Mouse (Mus musculus) embryonic fibroblast, embryonic 13.5 days (primary cell): ENCODE measurements at regions not wholly inside any gene's neighbourhood (a gene's known extent, or its start where the extent isn't known, plus 50 kb on each side); places are given as distances from the start of the nearest gene placed in this dataset.

Source experiments
- H3K27ac ChIP-seq: 2 replicates; pipeline ENCODE4 v1.5.1; 2012; ENCODE audit warnings: low read length, control low read depth, inconsistent platforms; ENCODE audit not compliant: insufficient read depth
- H3K4me1 ChIP-seq: 2 replicates; pipeline ENCODE4 v1.6.1; 2011; ENCODE audit warnings: low read length; ENCODE audit not compliant: control insufficient read depth, insufficient read depth
- H3K4me3 ChIP-seq: 2 replicates; pipeline ENCODE4 v1.5.1; 2011; ENCODE audit warnings: mild to moderate bottlenecking, control low read depth, low read length; ENCODE audit not compliant: insufficient read depth
- CTCF ChIP-seq: IDR thresholded peaks from 2 replicates; pipeline ENCODE4 v1.5.1; 2011; ENCODE audit warnings: mild to moderate bottlenecking, control low read depth, low read length, moderate library complexity, borderline replicate concordance; ENCODE audit not compliant: insufficient read depth
- POLR2A ChIP-seq: IDR thresholded peaks from 2 replicates; pipeline ENCODE4 v1.6.1; 2011; ENCODE audit warnings: low read depth, mild to moderate bottlenecking, control low read depth, low read length, moderate library complexity

DNA sequence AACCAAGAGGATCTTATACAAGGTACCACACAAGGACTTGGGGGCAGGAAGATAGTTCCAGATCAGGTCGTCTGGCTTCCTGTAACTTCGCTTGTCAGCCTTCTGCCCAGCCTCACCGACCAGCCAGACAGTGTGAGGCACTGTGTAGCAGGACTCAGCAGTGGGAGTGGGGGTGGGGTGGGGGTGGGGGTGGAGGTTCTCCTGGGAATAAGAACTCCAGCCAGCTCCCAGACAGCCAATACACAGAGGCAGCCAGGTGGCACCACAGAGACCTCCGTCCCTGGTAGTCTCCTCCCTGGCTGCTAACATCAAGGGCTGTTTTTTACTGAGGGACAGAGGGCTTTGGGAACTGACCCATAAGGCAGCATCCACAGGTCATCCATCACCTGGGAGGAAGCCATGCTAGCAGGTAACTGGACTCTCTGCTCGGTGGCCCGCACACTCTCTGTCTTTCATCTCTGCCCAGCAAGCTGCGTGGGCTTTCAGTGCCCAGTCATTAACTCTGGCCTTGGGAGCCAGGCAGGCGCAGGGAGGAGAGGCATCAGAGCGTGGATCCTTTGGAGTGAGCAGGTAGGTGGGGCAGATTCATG, 60.3 kb upstream of the Wnt4 start:
- no peak for TF ChIP-seq POLR2A
- TF ChIP-seq CTCF: no peak
- Histone ChIP-seq H3K27ac (no peak overlapping the region), H3K4me1 (0 out of 2 replicates have a peak, but pooled peaks cover 2% of the 10 kb centered on the region), H3K4me3 (no peak overlapping the region)

GRCm38 (mm10) chr4:137214573-137214972, 62.7 kb upstream of the Wnt4 start:
- no peak for TF ChIP-seq CTCF
- no peak for TF ChIP-seq POLR2A
- Histone ChIP-seq H3K4me1 (0 out of 2 replicates have a peak, but pooled peaks cover 7% of the 10 kb centered on the region), H3K4me3 (no peak overlapping the region), H3K27ac (no peak overlapping the region)

GRCm38 (mm10) chr4:137212846-137213245, 64.4 kb upstream of the Wnt4 start:
- H3K4me1 ChIP-seq: 0 out of 2 replicates have a peak, but pooled peaks cover 7% of the 10 kb centered on the region
- H3K4me3 ChIP-seq: no peak overlapping the region
- no peak overlapping the region for H3K27ac ChIP-seq
- TF ChIP-seq POLR2A: no peak
- TF ChIP-seq CTCF: no peak

DNA sequence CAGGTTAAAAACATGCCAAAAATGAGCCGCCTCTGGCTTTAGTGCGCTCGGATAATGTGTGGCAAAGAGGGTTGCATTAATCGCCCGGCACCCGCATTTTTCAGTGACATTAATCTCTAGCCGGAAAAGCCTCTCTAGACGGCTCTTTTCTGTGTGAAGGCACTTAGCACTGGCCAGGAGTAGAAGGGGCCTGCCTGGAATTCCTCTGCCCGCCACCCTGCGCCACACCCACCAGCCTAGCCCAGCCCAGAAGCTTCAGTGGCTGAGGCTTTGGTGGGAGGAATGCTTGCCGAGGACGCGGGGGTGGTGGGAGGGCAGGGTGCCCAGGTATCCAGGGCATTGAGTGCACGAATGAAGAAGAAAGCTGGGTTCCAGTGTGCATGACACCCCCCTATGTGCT, 65.2 kb upstream of the Wnt4 start:
- Histone ChIP-seq H3K4me1 (0 out of 2 replicates have a peak, but pooled peaks cover 7% of the 10 kb centered on the region), H3K4me3 (no peak overlapping the region), H3K27ac (no peak overlapping the region)
- TF ChIP-seq CTCF: no peak
- TF ChIP-seq POLR2A: no peak

DNA sequence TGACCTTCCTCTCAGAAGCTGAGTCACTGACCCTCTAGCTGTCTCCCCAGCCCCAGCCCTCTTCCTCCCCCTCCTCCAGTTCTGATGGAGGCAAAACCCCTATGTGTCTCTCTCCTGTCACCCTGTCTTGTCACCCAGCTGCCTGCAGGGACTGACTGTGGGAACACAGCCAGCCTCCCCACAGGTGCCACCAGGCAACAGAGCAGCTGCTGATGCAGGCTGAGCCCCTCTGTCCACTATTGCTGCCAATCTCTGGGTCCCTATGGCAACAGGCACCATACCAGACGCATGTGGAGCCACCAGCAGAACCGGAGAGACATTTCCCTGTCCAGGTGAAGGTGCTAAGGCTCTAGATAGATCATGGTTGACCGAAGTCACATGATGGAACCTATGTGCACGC, 66.0 kb upstream of the Wnt4 start:
- TF ChIP-seq CTCF (no peak), POLR2A (no peak)
- H3K27ac ChIP-seq: no peak overlapping the region
- H3K4me3 ChIP-seq: no peak overlapping the region
- H3K4me1 ChIP-seq: 0 out of 2 replicates have a peak, but pooled peaks cover 7% of the 10 kb centered on the region

DNA sequence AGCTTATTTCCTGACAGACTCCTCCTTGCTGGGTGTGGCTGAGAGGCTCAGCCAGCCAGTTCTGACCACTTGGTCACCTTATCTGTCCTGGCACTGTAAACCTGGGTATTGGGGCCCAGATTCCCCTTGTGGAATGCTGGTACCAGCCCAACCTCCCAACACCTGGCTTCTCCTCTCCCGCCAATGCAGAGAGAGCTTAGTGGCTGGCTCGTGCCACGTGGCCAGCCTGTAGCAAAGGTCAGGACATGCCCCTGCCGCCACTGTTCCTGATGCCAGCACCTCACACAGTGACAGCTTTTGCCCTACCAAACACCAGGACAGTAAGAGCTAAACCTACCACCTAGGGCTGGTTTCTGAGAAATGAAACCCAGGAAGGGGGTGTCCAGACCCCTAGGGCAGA, 66.8 kb upstream of the Wnt4 start:
- Histone ChIP-seq H3K4me1 (0 out of 2 replicates have a peak, but pooled peaks cover 7% of the 10 kb centered on the region), H3K4me3 (no peak overlapping the region), H3K27ac (no peak overlapping the region)
- TF ChIP-seq POLR2A: no peak

GRCm38 (mm10) chr4:137200968-137201367, 76.3 kb upstream of the Wnt4 start:
- H3K4me1 ChIP-seq: peaks cover 4% of the 10 kb centered on the region; the same call in 1 of the 2 replicates
- no peak overlapping the region for H3K4me3 ChIP-seq
- H3K27ac ChIP-seq: no peak overlapping the region
- no peak for TF ChIP-seq POLR2A
- no peak for TF ChIP-seq CTCF

DNA sequence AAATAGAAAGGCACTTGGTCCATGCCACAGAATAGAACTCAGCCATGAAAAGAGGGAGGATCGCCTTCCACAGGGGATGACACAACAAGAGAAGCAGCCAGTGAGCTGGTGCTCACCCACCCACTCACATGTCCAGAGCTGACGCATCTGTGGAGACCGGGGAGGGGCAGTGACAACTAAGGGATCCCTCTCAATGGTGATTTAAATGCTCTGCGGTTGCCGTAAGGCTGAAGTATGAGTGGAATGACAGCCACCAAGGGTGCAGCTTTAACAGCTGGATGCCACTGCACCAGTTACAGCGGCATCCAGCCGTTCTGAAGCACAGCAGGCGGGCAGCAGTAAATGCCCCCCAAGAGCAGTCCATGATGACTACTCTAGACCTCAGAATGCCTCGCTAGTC, 76.9 kb upstream of the Wnt4 start:
- no peak overlapping the region for H3K4me3 ChIP-seq
- no peak overlapping the region for H3K27ac ChIP-seq
- peaks cover 4% of the 10 kb centered on the region; the same call in 1 of the 2 replicates for H3K4me1 ChIP-seq
- TF ChIP-seq CTCF: no peak

GRCm38 (mm10) chr4:137196491-137196974, 80.8 kb upstream of the Wnt4 start:
- H3K27ac ChIP-seq: no peak overlapping the region
- TF ChIP-seq CTCF (no peak), POLR2A (no peak)
- no peak overlapping the region for H3K4me3 ChIP-seq
- peaks cover 4% of the 10 kb centered on the region; the same call in 1 of the 2 replicates for H3K4me1 ChIP-seq

- H3K4me3 ChIP-seq: no peak overlapping the region
- no peaks in the 10 kb centered on the region for H3K4me1 ChIP-seq
- TF ChIP-seq CTCF: no peak
- no peak for TF ChIP-seq POLR2A
- no peak overlapping the region for H3K27ac ChIP-seq
Observed at GRCm38 (mm10) chr4:137194106-137194505, 83.2 kb upstream of the Wnt4 start.
